Mouse (Mus musculus) common myeloid progenitor, adult 5-6 weeks (primary cell): ENCODE data around the gene Sparcl1. TPM values are rescaled to one million over a fixed set of nuclear protein-coding genes. Genes with fewer than 3 reads are reported as not detected.

Source experiments
- ATAC-seq: replicated peaks from 2 replicates; pipeline ENCODE4 v1.8.0; 2016; ENCODE audit warnings: low read depth, mild to moderate bottlenecking, moderate TSS enrichment, inconsistent platforms; ENCODE audit not compliant: poor library complexity, severe bottlenecking
- total RNA-seq: library from RNA; stranded (forward); fragments of 200-1000, 187-1606 nt; gene quantifications from 2 replicates; pipeline ENCODE4 v1.2.3, GENCODE M21; 2017

The Sparcl1 gene
- total RNA-seq, 1 experiment from 2014 or later = not detected

GRCm38 (mm10) chr5:104071048-104071447 is 42.5 kb downstream of the Sparcl1 start:
- no peak for ATAC-seq

GRCm38 (mm10) chr5:104068751-104069150 is 44.8 kb downstream of the Sparcl1 start:
- ATAC-seq = peak; percentile 81

- peak; percentile 71; the same call in 1 of the 2 replicates for ATAC-seq
These were observed 50.6 kb downstream of the Sparcl1 start for GRCm38 (mm10) chr5:104062773-104063551.

GRCm38 (mm10) chr5:104061936-104062772 is 51.4 kb downstream of the Sparcl1 start:
- 0 out of 2 replicates have a peak, but pooled peaks have one; percentile 5 for ATAC-seq

GRCm38 (mm10) chr5:104060429-104060828 is 53.1 kb downstream of the Sparcl1 start:
- ATAC-seq = no peak

- ATAC-seq = no peak
These were observed 53.9 kb downstream of the Sparcl1 start for GRCm38 (mm10) chr5:104059628-104060027.

GRCm38 (mm10) chr5:104058021-104058420 is 55.5 kb downstream of the Sparcl1 start:
- ATAC-seq = peak; percentile 67

GRCm38 (mm10) chr5:104056295-104056694 is 57.2 kb downstream of the Sparcl1 start:
- no peak for ATAC-seq

- no peak for ATAC-seq
These were observed 57.7 kb downstream of the Sparcl1 start for GRCm38 (mm10) chr5:104055816-104056215.

- peak; percentile 40; the same call in 1 of the 2 replicates for ATAC-seq
These were observed 58.6 kb downstream of the Sparcl1 start for GRCm38 (mm10) chr5:104054938-104055337.

GRCm38 (mm10) chr5:104052956-104053355 is 60.6 kb downstream of the Sparcl1 start:
- ATAC-seq = peak; percentile 70

GRCm38 (mm10) chr5:104048139-104048538 is 65.4 kb downstream of the Sparcl1 start:
- ATAC-seq = no peak

- ATAC-seq = 0 out of 2 replicates have a peak, but pooled peaks have one; percentile 2
These were observed 66.1 kb downstream of the Sparcl1 start for GRCm38 (mm10) chr5:104047200-104048105.

GRCm38 (mm10) chr5:104046256-104047199 is 67.0 kb downstream of the Sparcl1 start, which contains the start of gene Nudt9:
Gene Nudt9 (plus strand): TSS chr5:104046306.
- ATAC-seq = peak; percentile 94

GRCm38 (mm10) chr5:104043704-104044103 is 69.8 kb downstream of the Sparcl1 start:
- no peak for ATAC-seq

- ATAC-seq = no peak
These were observed 70.6 kb downstream of the Sparcl1 start for GRCm38 (mm10) chr5:104042906-104043305.

- peak; percentile 78 for ATAC-seq
These were observed 74.2 kb downstream of the Sparcl1 start for GRCm38 (mm10) chr5:104039154-104039932.

- no peak for ATAC-seq
These were observed 76.8 kb downstream of the Sparcl1 start for GRCm38 (mm10) chr5:104036686-104037085.
